Mouse (Mus musculus) central nervous system, embryonic 11.5 days (tissue): ENCODE measurements around the gene Ssbp1. TPM values are rescaled to one million over a fixed set of nuclear protein-coding genes. Genes with fewer than 3 reads are reported as not detected.

Source experiments
- polyA plus RNA-seq: library from polyadenylated mRNA; depleted of rRNA; stranded (reverse); fragments of >200 nt; gene quantifications from 2 replicates; pipeline ENCODE4 v1.2.3, GENCODE M21; 2012; rRNA removed

Ssbp1 gene
- polyA plus RNA-seq = 133 and 140 TPM in 2 replicates

DNA sequence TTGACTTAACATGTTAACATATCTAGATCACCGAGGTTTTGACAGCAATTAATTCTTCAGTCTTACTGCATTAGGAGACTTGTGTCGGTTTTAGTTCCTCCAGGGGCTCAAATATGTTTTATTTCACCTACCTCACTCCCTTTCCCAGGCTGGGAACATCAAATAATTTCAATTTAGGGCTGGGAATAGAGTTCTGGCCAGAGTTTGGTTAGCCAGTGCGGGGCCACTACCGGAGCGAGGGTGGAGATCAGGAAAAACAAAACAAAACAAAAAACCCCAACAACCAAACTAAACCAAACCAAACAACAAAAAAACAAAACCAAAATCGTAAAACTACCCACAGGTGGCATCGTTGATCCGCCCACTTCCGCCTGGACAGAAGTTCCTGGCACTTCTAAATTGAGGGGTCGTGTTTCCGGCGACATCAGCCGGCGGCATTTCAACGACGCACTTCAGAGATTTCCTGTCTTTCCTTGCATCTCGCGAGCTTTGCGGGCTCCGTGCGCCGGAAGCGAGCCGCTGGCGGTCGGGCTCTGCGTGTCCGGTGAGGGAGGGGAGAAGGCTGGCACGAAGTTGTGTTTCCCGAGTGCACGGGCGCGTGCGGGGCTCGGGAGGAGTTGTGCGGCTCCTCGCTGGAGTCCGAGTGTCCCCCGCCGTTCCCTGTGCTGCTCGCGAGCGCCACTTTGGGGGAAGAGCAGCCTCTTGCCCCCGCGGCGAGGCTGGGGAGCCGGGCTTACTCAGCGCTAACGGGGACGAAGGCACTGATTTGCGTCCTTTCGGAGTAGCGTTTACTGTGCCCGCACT lies at the start of gene Ssbp1:
Gene Ssbp1, plus strand, starts transcription at position 437 of the 804 bp plus-strand sequence.

DNA sequence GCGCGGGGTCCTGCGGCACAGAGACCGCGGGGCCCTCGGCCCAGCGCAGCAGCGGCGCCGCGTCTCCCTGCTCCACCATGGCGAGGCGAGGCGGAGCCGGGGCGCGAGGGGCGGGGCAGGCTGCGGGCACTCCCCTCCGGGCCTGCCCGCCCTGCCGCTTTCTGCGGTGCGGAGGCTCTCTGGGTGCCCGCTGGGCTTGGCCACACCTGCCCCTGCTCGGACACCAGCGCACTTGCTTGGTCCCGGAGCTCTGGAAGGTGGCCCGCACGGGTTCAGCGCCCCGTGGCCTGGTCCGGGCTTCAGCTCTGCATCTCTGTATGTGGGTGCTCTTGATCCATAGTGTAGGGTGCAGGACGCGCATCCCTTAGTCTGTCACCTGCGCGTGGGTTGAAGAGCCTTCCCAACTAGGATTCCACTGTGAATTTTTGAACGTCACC lies 35.1 kb upstream of the Ssbp1 start, which contains the start of gene E330009J07Rik:
Gene E330009J07Rik, minus strand, starts transcription at position 89 of the 437 bp plus-strand sequence.

DNA sequence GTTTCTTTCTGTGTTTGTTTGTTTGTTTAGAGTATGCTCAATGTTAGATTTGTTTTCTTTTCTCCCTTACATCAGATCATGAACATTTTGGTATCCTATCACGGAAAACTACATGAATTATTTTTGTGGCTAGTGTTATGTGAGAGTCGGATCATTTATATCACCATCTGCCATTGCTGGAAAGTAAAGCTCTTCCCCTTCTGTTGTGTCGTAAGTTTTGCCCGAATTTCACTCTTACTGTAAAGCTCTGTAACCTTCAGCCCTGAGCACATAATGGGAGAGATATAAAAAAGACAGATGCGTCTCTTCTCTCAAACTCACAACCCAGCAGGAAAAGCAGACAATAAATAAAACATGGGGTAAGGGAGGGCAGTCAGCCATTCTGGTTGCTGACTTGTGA lies 32.2 kb upstream of the Ssbp1 start, which contains the start of gene Wee2:
Gene Wee2, plus strand, starts transcription at position 153 of the 400 bp plus-strand sequence.

DNA sequence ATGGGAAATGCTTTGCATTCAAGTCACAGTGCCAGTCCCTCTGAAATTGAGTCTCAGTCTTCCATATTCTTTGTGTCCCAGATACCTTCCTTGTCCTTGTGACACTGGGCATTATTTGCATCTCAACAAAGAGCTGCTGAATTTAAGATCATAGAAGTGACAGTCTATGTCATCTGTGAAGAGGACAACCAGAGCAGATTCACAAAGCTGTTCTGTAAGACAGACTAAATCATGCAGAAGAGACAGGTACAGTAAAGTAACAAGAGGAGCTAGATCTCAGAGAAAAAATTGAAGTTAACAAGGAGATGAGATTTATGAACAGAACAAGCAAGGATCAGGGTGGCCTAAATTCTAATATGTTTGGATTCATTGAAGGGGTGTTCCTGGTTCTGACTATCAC lies 19.8 kb downstream of the Ssbp1 start, which contains the start of gene Tas2r137:
Gene Tas2r137, plus strand, starts transcription at position 301 of the 400 bp plus-strand sequence.

DNA sequence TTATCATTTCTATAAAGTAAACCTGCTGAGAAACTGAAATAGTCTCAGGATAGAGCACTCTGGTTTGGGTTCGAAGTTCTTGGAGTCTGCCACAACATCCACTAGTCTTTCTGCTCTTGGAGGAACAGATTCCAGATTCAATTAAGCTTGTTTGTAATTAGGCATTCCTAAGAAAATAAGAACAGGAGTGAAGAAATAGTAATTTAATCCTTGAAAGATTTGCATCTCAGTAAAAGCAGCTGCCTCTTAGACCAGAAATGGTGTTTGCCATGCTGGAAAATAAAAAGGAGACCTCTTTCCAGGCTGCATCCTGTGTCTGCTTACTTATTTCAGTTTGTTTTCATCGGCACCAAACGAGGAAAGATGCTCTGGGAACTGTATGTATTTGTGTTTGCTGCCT lies 22.1 kb downstream of the Ssbp1 start, which contains the start of gene Tas2r108:
Gene Tas2r108, plus strand, starts transcription at position 301 of the 400 bp plus-strand sequence.

DNA sequence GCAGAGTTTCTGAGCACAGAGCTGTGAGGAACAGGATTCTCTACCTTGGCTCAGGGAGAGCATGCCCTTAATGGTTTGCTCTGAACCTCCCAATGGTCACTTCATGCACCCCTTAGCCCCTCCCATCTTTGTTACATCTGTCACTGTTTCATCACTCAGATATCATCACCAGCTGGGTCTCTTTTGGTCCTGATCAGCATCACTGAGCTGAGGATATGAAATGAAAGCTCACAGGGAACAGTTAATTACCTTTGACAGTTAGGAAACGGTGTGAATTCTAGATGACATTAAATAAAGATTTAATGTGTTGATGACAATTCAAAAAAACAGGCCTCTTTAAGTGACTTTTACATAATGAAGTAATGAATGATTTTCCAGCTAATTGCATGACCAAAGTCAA lies 48.3 kb downstream of the Ssbp1 start, which contains the start of gene Prss37:
Gene Prss37, minus strand, starts transcription at position 101 of the 400 bp plus-strand sequence.

Other genes starting within 250 kb of the Ssbp1 start
- 23.9 and 25.1 TPM in 2 replicates for gene Agk, start 146.2 kb upstream of the Ssbp1 start, polyA plus RNA-seq
- 10.6 and 12.1 TPM in 2 replicates for gene E330009J07Rik, start 35.2 kb upstream of the Ssbp1 start, polyA plus RNA-seq
- gene Wee2, start 32.3 kb upstream of the Ssbp1 start, polyA plus RNA-seq = 0.04 and 0.08 TPM in 2 replicates
- gene Tas2r137, start 19.9 kb downstream of the Ssbp1 start, polyA plus RNA-seq = 0.06 and 0.16 TPM in 2 replicates
- gene Tas2r108, start 22.2 kb downstream of the Ssbp1 start, polyA plus RNA-seq = 0.18 and 0.63 TPM in 2 replicates
- gene Prss37, start 48.2 kb downstream of the Ssbp1 start, polyA plus RNA-seq = not detected in 2 replicates
- not detected in 2 replicates for gene Olfr461, start 83.7 kb downstream of the Ssbp1 start, polyA plus RNA-seq
- gene Olfr460, start 98.1 kb downstream of the Ssbp1 start, polyA plus RNA-seq = 0.06 and 0.10 TPM in 2 replicates
- gene Clec5a, start 114.5 kb downstream of the Ssbp1 start, polyA plus RNA-seq = 0.52 and 0.73 TPM in 2 replicates
- gene Tas2r138, start 142.0 kb downstream of the Ssbp1 start, polyA plus RNA-seq = not detected in 2 replicates
- 0.37 and 0.41 TPM in 2 replicates for gene Mgam, start 157.5 kb downstream of the Ssbp1 start, polyA plus RNA-seq